Mouse (Mus musculus) megakaryocyte, adult 5-6 weeks (primary cell): ENCODE data around the gene Tmem238. TPM values are rescaled to one million over a fixed set of nuclear protein-coding genes. Genes with fewer than 3 reads are reported as not detected.

ENCODE experiments used
- ATAC-seq: 2 replicates; pipeline ENCODE4 v1.8.0; 2016; ENCODE audit warnings: mild to moderate bottlenecking, inconsistent platforms; ENCODE audit not compliant: poor library complexity, severe bottlenecking
- total RNA-seq, 2 experiments: library from RNA; stranded (forward) in 1 of 2; stranded (reverse) in 1 of 2; fragments of 153-499, 151-499 nt in 1 of 2; fragments of 221-1000, 200-1000 nt in 1 of 2; gene quantifications; 2 replicates each; pipeline versions ENCODE4 v1.2.3 to v1.2.4; 2015 to 2017

Gene Tmem238
- total RNA-seq, 2 experiments from 2014 or later, result 2.5 to 3.0 TPM

- no peak for ATAC-seq
Observed at GRCm38 (mm10) chr7:4748321-4748720, 41.1 kb downstream of the Tmem238 start.

- no peak for ATAC-seq
Observed at GRCm38 (mm10) chr7:4747156-4747899, 42.1 kb downstream of the Tmem238 start.

GRCm38 (mm10) chr7:4746326-4746980, 43.0 kb downstream of the Tmem238 start:
- ATAC-seq, result no peak

- ATAC-seq, result no peak
Observed at GRCm38 (mm10) chr7:4744886-4745285, 44.6 kb downstream of the Tmem238 start.

- ATAC-seq, result no peak
Observed at GRCm38 (mm10) chr7:4743354-4743753, 46.1 kb downstream of the Tmem238 start.

- ATAC-seq, result no peak
Observed at GRCm38 (mm10) chr7:4742482-4742819, 47.0 kb downstream of the Tmem238 start.

- ATAC-seq, result no peak
Observed at GRCm38 (mm10) chr7:4741672-4742481, 47.6 kb downstream of the Tmem238 start.

- peak; percentile 42 for ATAC-seq
Observed at GRCm38 (mm10) chr7:4741151-4741550, 48.3 kb downstream of the Tmem238 start.

- no peak for ATAC-seq
Observed at GRCm38 (mm10) chr7:4740309-4740727, 49.1 kb downstream of the Tmem238 start.

- peak; percentile 90 for ATAC-seq
Observed at GRCm38 (mm10) chr7:4739544-4740275, 49.7 kb downstream of the Tmem238 start, which contains the start of gene Kmt5c. TSS of gene Kmt5c (plus strand) at chr7:4740115.

- ATAC-seq, result no peak
Observed at GRCm38 (mm10) chr7:4739041-4739543, 50.4 kb downstream of the Tmem238 start.

Other genes with a start within 250 kb of the Tmem238 start
Only the 30 nearest of the 31 such genes appear.
- gene Syt5, start 242.1 kb downstream of the Tmem238 start, total RNA-seq (2015), result not detected in 2 replicates
- not detected in 2 replicates for gene Syt5, start 242.1 kb downstream of the Tmem238 start, total RNA-seq (2017)
- gene Ptprh, start 185.6 kb downstream of the Tmem238 start, total RNA-seq (2015), result not detected in 2 replicates
- not detected in 2 replicates for gene Ptprh, start 185.6 kb downstream of the Tmem238 start, total RNA-seq (2017)
- 8.9 and 10.7 TPM in 2 replicates for gene Tmem86b, start 158.2 kb downstream of the Tmem238 start, total RNA-seq (2015)
- 13.6 and 22.1 TPM in 2 replicates for gene Tmem86b, start 158.2 kb downstream of the Tmem238 start, total RNA-seq (2017)
- gene Ppp6r1, start 130.6 kb downstream of the Tmem238 start, total RNA-seq (2015), result 71.1 and 72.6 TPM in 2 replicates
- 85.6 and 101 TPM in 2 replicates for gene Ppp6r1, start 130.6 kb downstream of the Tmem238 start, total RNA-seq (2017)
- gene Hspbp1, start 104.6 kb downstream of the Tmem238 start, total RNA-seq (2015), result 12.7 and 16.9 TPM in 2 replicates
- gene Hspbp1, start 104.6 kb downstream of the Tmem238 start, total RNA-seq (2017), result 9.8 and 15.3 TPM in 2 replicates
- not detected in 2 replicates for gene Brsk1, start 99.1 kb downstream of the Tmem238 start, total RNA-seq (2015)
- gene Brsk1, start 99.1 kb downstream of the Tmem238 start, total RNA-seq (2017), result not detected in 2 replicates
- 11.4 and 13.3 TPM in 2 replicates for gene Tmem150b, start 64.4 kb downstream of the Tmem238 start, total RNA-seq (2015)
- gene Tmem150b, start 64.4 kb downstream of the Tmem238 start, total RNA-seq (2017), result 15.5 and 18.0 TPM in 2 replicates
- gene Kmt5c, start 49.5 kb downstream of the Tmem238 start, total RNA-seq (2015), result 32.4 and 38.4 TPM in 2 replicates
- gene Kmt5c, start 49.5 kb downstream of the Tmem238 start, total RNA-seq (2017), result 44.2 and 58.2 TPM in 2 replicates
- 29.5 and 32.4 TPM in 2 replicates for gene Cox6b2, start 36.6 kb downstream of the Tmem238 start, total RNA-seq (2015)
- gene Cox6b2, start 36.6 kb downstream of the Tmem238 start, total RNA-seq (2017), result 20.5 and 24.8 TPM in 2 replicates
- not detected in 2 replicates for gene Fam71e2, start 18.4 kb downstream of the Tmem238 start, total RNA-seq (2015)
- gene Fam71e2, start 18.4 kb downstream of the Tmem238 start, total RNA-seq (2017), result not detected in 2 replicates
- not detected in 2 replicates for gene Il11, start 6.8 kb downstream of the Tmem238 start, total RNA-seq (2015)
- not detected in 2 replicates for gene Il11, start 6.8 kb downstream of the Tmem238 start, total RNA-seq (2017)
- not detected in 2 replicates for gene Tmem190, start 6.7 kb downstream of the Tmem238 start, total RNA-seq (2015)
- gene Tmem190, start 6.7 kb downstream of the Tmem238 start, total RNA-seq (2017), result not detected in 2 replicates
- 1,340 and 1,433 TPM in 2 replicates for gene Rpl28, start 3.2 kb upstream of the Tmem238 start, total RNA-seq (2015)
- gene Rpl28, start 3.2 kb upstream of the Tmem238 start, total RNA-seq (2017), result 535 and 673 TPM in 2 replicates
- gene Ube2s, start 22.9 kb upstream of the Tmem238 start, total RNA-seq (2015), result 313 and 324 TPM in 2 replicates
- 178 and 185 TPM in 2 replicates for gene Ube2s, start 22.9 kb upstream of the Tmem238 start, total RNA-seq (2017)
- not detected in 2 replicates for gene Shisa7, start 55.0 kb upstream of the Tmem238 start, total RNA-seq (2015)
- not detected in 2 replicates for gene Shisa7, start 55.0 kb upstream of the Tmem238 start, total RNA-seq (2017)
- 6.5 and 9.2 TPM in 2 replicates for gene Isoc2b, start 80.6 kb upstream of the Tmem238 start, total RNA-seq (2015)
- 70.2 and 91.2 TPM in 2 replicates for gene Isoc2b, start 80.6 kb upstream of the Tmem238 start, total RNA-seq (2017)
- 2.3 and 3.0 TPM in 2 replicates for gene Isoc2a, start 87.5 kb upstream of the Tmem238 start, total RNA-seq (2015)
- gene Isoc2a, start 87.5 kb upstream of the Tmem238 start, total RNA-seq (2017), result 5.0 TPM in 2 replicates
- gene Gm36210, start 116.9 kb upstream of the Tmem238 start, total RNA-seq (2015), result not detected in 2 replicates
- not detected in 2 replicates for gene Gm36210, start 116.9 kb upstream of the Tmem238 start, total RNA-seq (2017)
- 6.7 and 7.3 TPM in 2 replicates for gene Zfp628, start 125.6 kb upstream of the Tmem238 start, total RNA-seq (2015)
- 1.9 and 3.0 TPM in 2 replicates for gene Zfp628, start 125.6 kb upstream of the Tmem238 start, total RNA-seq (2017)
- 0.13 and 0.82 TPM in 2 replicates for gene Nat14, start 132.4 kb upstream of the Tmem238 start, total RNA-seq (2015)
- 0.11 and 1.1 TPM in 2 replicates for gene Nat14, start 132.4 kb upstream of the Tmem238 start, total RNA-seq (2017)
- gene Ssc5d, start 136.1 kb upstream of the Tmem238 start, total RNA-seq (2015), result not detected in 2 replicates
- 0.04 TPM in 1 of 2 replicates, not detected in the other for gene Ssc5d, start 136.1 kb upstream of the Tmem238 start, total RNA-seq (2017)
- gene Sbk2, start 174.8 kb upstream of the Tmem238 start, total RNA-seq (2015), result not detected in 2 replicates
- not detected in 2 replicates for gene Sbk2, start 174.8 kb upstream of the Tmem238 start, total RNA-seq (2017)
- 0.09 TPM in 1 of 2 replicates, not detected in the other for gene Sbk3, start 181.5 kb upstream of the Tmem238 start, total RNA-seq (2015)
- not detected in 2 replicates for gene Sbk3, start 181.5 kb upstream of the Tmem238 start, total RNA-seq (2017)
- gene Zfp579, start 206.5 kb upstream of the Tmem238 start, total RNA-seq (2015), result 5.7 and 14.9 TPM in 2 replicates
- 0.81 and 0.89 TPM in 2 replicates for gene Zfp579, start 206.5 kb upstream of the Tmem238 start, total RNA-seq (2017)
- 24.8 and 26.2 TPM in 2 replicates for gene Zfp524, start 224.8 kb upstream of the Tmem238 start, total RNA-seq (2015)
- 13.5 and 13.9 TPM in 2 replicates for gene Zfp524, start 224.8 kb upstream of the Tmem238 start, total RNA-seq (2017)
- 19.2 and 20.6 TPM in 2 replicates for gene Fiz1, start 225.0 kb upstream of the Tmem238 start, total RNA-seq (2015)
- gene Fiz1, start 225.0 kb upstream of the Tmem238 start, total RNA-seq (2017), result 9.3 and 12.1 TPM in 2 replicates
- 0.30 TPM in 1 of 2 replicates, not detected in the other for gene Gm44973, start 225.8 kb upstream of the Tmem238 start, total RNA-seq (2015)
- gene Gm44973, start 225.8 kb upstream of the Tmem238 start, total RNA-seq (2017), result not detected in 2 replicates
- 11.9 and 12.0 TPM in 2 replicates for gene Zfp865, start 230.7 kb upstream of the Tmem238 start, total RNA-seq (2015)
- 13.6 and 14.4 TPM in 2 replicates for gene Zfp865, start 230.7 kb upstream of the Tmem238 start, total RNA-seq (2017)
- 0.13 and 0.48 TPM in 2 replicates for gene Ccdc106, start 230.9 kb upstream of the Tmem238 start, total RNA-seq (2015)
- 2.1 TPM in 1 of 2 replicates, not detected in the other for gene Ccdc106, start 230.9 kb upstream of the Tmem238 start, total RNA-seq (2017)
- 0.62 TPM in 1 of 2 replicates, not detected in the other for gene 4632433K11Rik, start 244.5 kb upstream of the Tmem238 start, total RNA-seq (2015)
- gene 4632433K11Rik, start 244.5 kb upstream of the Tmem238 start, total RNA-seq (2017), result 0.81 TPM in 1 of 2 replicates, not detected in the other